Mouse (Mus musculus) spleen, postnatal 14 days (tissue): ENCODE data around the gene Fgfr2.

Experiments used
- DNase-seq, 2 experiments: peaks; one replicate each; pipeline ENCODE4 v3.0.0; 2021 to 2022; ENCODE audit warnings: low spot score in 2 of 2

Gene Fgfr2

GRCm38 (mm10) chr7:130261684-130262527 is 2861.2 kb downstream of the Fgfr2 start:
- DNase-seq: no peak

- DNase-seq: no peak
Observed at GRCm38 (mm10) chr7:130260905-130261683, 2862.1 kb downstream of the Fgfr2 start.

GRCm38 (mm10) chr7:130260060-130260459 is 2863.1 kb downstream of the Fgfr2 start:
- DNase-seq: no peak

- no peak for DNase-seq
Observed at GRCm38 (mm10) chr7:130258704-130259295, 2864.3 kb downstream of the Fgfr2 start.

- no peak for DNase-seq
Observed at GRCm38 (mm10) chr7:130257991-130258703, 2865.0 kb downstream of the Fgfr2 start.

- no peak for DNase-seq
Observed at GRCm38 (mm10) chr7:130253264-130253663, 2869.9 kb downstream of the Fgfr2 start.

- no peak for DNase-seq
Observed at GRCm38 (mm10) chr7:130251936-130252523, 2871.1 kb downstream of the Fgfr2 start.

GRCm38 (mm10) chr7:130250994-130251393 is 2872.2 kb downstream of the Fgfr2 start:
- no peak for DNase-seq

GRCm38 (mm10) chr7:130248403-130248802 is 2874.7 kb downstream of the Fgfr2 start:
- DNase-seq: no peak

- DNase-seq: no peak
Observed at GRCm38 (mm10) chr7:130247831-130248230, 2875.3 kb downstream of the Fgfr2 start.

GRCm38 (mm10) chr7:130246483-130246882 is 2876.7 kb downstream of the Fgfr2 start:
- no peak for DNase-seq

GRCm38 (mm10) chr7:130244545-130244944 is 2878.6 kb downstream of the Fgfr2 start:
- DNase-seq: no peak

- no peak for DNase-seq
Observed at GRCm38 (mm10) chr7:130243811-130244210, 2879.3 kb downstream of the Fgfr2 start.

GRCm38 (mm10) chr7:130240191-130240590 is 2883.0 kb downstream of the Fgfr2 start:
- no peak for DNase-seq

GRCm38 (mm10) chr7:130237244-130237643 is 2885.9 kb downstream of the Fgfr2 start:
- no peak for DNase-seq

- DNase-seq: no peak
Observed at GRCm38 (mm10) chr7:130233777-130234176, 2889.4 kb downstream of the Fgfr2 start.

- DNase-seq: no peak
Observed at GRCm38 (mm10) chr7:130230034-130230433, 2893.1 kb downstream of the Fgfr2 start.

GRCm38 (mm10) chr7:130225227-130225626 is 2897.9 kb downstream of the Fgfr2 start:
- no peak for DNase-seq

GRCm38 (mm10) chr7:130222633-130223354 is 2900.4 kb downstream of the Fgfr2 start:
- no peak for DNase-seq

- DNase-seq: no peak
Observed at GRCm38 (mm10) chr7:130221661-130222387, 2901.3 kb downstream of the Fgfr2 start.
